Mouse (Mus musculus): ENCODE data around the gene Prss22.

Gene Prss22

GRCm38 (mm10) chr17:23997901-23998300, at the start of gene Prss22:
Gene Prss22, minus strand, starts transcription at chr17:23998100.
- no peak for DNase-seq

- no peak for DNase-seq
Observed at GRCm38 (mm10) chr17:24046026-24046425, 48.1 kb upstream of the Prss22 start.

GRCm38 (mm10) chr17:24045608-24046007, 47.7 kb upstream of the Prss22 start:
- no peak for DNase-seq

- no peak for DNase-seq
Observed at GRCm38 (mm10) chr17:24044482-24044881, 46.6 kb upstream of the Prss22 start.

GRCm38 (mm10) chr17:24037844-24038243, 39.9 kb upstream of the Prss22 start, which contains the start of gene Prss27:
Gene Prss27, plus strand, starts transcription at chr17:24038144.
- no peak for DNase-seq

- DNase-seq: no peak
Observed at GRCm38 (mm10) chr17:24037360-24037759, 39.5 kb upstream of the Prss22 start.

- DNase-seq: no peak
Observed at GRCm38 (mm10) chr17:24036954-24037353, 39.1 kb upstream of the Prss22 start.

GRCm38 (mm10) chr17:24035087-24035486, 37.2 kb upstream of the Prss22 start:
- DNase-seq: no peak

GRCm38 (mm10) chr17:24030551-24030950, 32.7 kb upstream of the Prss22 start:
- DNase-seq: no peak

- DNase-seq: no peak
Observed at GRCm38 (mm10) chr17:24029477-24029876, 31.6 kb upstream of the Prss22 start.

GRCm38 (mm10) chr17:24021375-24022199, 23.7 kb upstream of the Prss22 start:
- DNase-seq: no peak

- DNase-seq: no peak
Observed at GRCm38 (mm10) chr17:24020696-24021095, 22.8 kb upstream of the Prss22 start.

GRCm38 (mm10) chr17:24015727-24016126, 17.8 kb upstream of the Prss22 start:
- no peak for DNase-seq

GRCm38 (mm10) chr17:24014433-24014965, 16.6 kb upstream of the Prss22 start:
- no peak for DNase-seq

GRCm38 (mm10) chr17:24012921-24013320, 15.0 kb upstream of the Prss22 start:
- no peak for DNase-seq

GRCm38 (mm10) chr17:24009617-24010016, 11.7 kb upstream of the Prss22 start:
- no peak for DNase-seq

GRCm38 (mm10) chr17:24008105-24008504, 10.2 kb upstream of the Prss22 start:
- no peak for DNase-seq

GRCm38 (mm10) chr17:24007391-24007790, 9.5 kb upstream of the Prss22 start:
- DNase-seq: no peak

- DNase-seq: no peak
Observed at GRCm38 (mm10) chr17:24006930-24007329, 9.0 kb upstream of the Prss22 start.

GRCm38 (mm10) chr17:24005049-24005448, 7.1 kb upstream of the Prss22 start:
- no peak for DNase-seq

- DNase-seq: no peak
Observed at GRCm38 (mm10) chr17:24004071-24004665, 6.3 kb upstream of the Prss22 start.

GRCm38 (mm10) chr17:24000404-24000803, 2.5 kb upstream of the Prss22 start:
- no peak for DNase-seq

- DNase-seq: no peak
Observed at GRCm38 (mm10) chr17:23998383-23998782, 483 bp upstream of the Prss22 start.

- no peak for DNase-seq
Observed at GRCm38 (mm10) chr17:23995421-23995820, 2.5 kb downstream of the Prss22 start.
